In the genomic region with DNA sequence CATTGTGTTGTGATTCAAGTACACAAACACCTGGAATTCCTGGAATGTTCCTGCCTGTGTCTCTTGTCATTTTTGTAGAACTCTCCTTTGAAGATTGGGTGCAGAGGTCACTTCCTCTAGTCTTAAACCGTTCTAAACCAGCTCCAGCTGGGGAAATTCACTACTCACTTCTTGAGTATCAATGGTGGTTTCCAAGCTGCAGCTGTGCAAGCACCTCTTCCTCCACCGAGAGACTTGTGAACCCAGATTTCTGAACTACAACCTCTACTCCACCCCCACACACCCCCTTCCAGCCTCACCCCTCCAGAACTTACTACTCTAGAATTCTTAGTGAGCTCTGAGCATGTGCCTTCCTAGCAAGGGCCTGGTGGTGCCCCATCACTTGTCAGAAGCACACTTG, we compare ENCODE assay signal across 20 mouse cellular contexts.
DNase-seq lines count a peak whose midpoint lies in the region; ATAC-seq and TF ChIP-seq lines count a peak whose summit lies in the region.
"Had no signal": no experiment of that assay in that cellular context is flagged by ENCODE, and none has a peak within 500 bp of the region (broad histone marks: within the 10 kb centered on the region; RNA-seq: fewer than 3 reads in every experiment).

No protein-coding gene starts in this region.

- no peak overlapping the region for H3K4me3 ChIP-seq in thymus, adult 2 months (ENCODE audit: control insufficient read depth, insufficient read depth, low read length)
- H3K4me3 ChIP-seq in midbrain, embryonic 16.5 days (ENCODE audit: low read depth, low read length): no peak overlapping the region
- no peak overlapping the region for H3K4me3 ChIP-seq in cerebellum, adult 2 months (replicated peaks; ENCODE audit: insufficient read depth, low read depth, low read length)
- H3K4me3 ChIP-seq: embryonic facial prominence, embryonic 13.5 days; forebrain, embryonic 10.5 days; lung, embryonic 15.5 days; neural tube, embryonic 15.5 days had no signal

- no peaks in the 10 kb centered on the region for H3K36me3 ChIP-seq in thymus, adult 2 months (ENCODE audit: control insufficient read depth, insufficient read depth, low read length)
- H3K36me3 ChIP-seq in midbrain, embryonic 16.5 days (ENCODE audit: control insufficient read depth, insufficient read depth, low read length): no peaks in the 10 kb centered on the region
- H3K36me3 ChIP-seq: embryonic facial prominence, embryonic 13.5 days; forebrain, embryonic 10.5 days; G1E; lung, embryonic 15.5 days; neural tube, embryonic 15.5 days had no signal

- no peak for TF ChIP-seq POLR2A in thymus, adult 2 months (IDR thresholded peaks at IDR 0.05; ENCODE audit: control insufficient read depth, extremely low read depth, insufficient read depth, low read length, poor library complexity)
- TF ChIP-seq POLR2A in cerebellum, adult 2 months (IDR thresholded peaks at IDR 0.05; ENCODE audit: borderline replicate concordance, insufficient read depth, low read length): no peak

- H3K4me2 ChIP-seq in midbrain, embryonic 16.5 days (ENCODE audit: low read length): no peak overlapping the region
- H3K4me2 ChIP-seq: embryonic facial prominence, embryonic 13.5 days; heart, embryonic 11.5 days; liver, embryonic 11.5 days; lung, embryonic 15.5 days; neural tube, embryonic 15.5 days had no signal

- no peak overlapping the region; the same call in none of the 2 replicates for H3K27ac ChIP-seq in thymus, adult 2 months (ENCODE audit: control insufficient read depth, insufficient read depth, low read length)
- no peak overlapping the region for H3K27ac ChIP-seq in midbrain, embryonic 16.5 days (ENCODE audit: low read length)
- H3K27ac ChIP-seq in cerebellum, adult 2 months (ENCODE audit: insufficient read depth, low read length): no peak overlapping the region
- H3K27ac ChIP-seq: embryonic facial prominence, embryonic 13.5 days; forebrain, embryonic 10.5 days; lung, embryonic 15.5 days; neural tube, embryonic 15.5 days had no signal

- TF ChIP-seq CTCF in thymus, adult 2 months (IDR thresholded peaks at IDR 0.05; ENCODE audit: borderline replicate concordance, control insufficient read depth, extremely low read depth, insufficient read depth, low read length, poor library complexity): no peak
- no peak for TF ChIP-seq CTCF in cerebellum, adult 2 months (IDR thresholded peaks at IDR 0.05; ENCODE audit: borderline replicate concordance, insufficient read depth, low read depth, low read length)

- H3K4me1 ChIP-seq in thymus, adult 2 months (replicated peaks; ENCODE audit: control insufficient read depth, insufficient read depth, low read length): peaks cover 10% of the 10 kb centered on the region
- H3K4me1 ChIP-seq in midbrain, embryonic 16.5 days (ENCODE audit: control insufficient read depth, insufficient read depth, low read length): 0 out of 2 replicates have a peak, but pooled peaks cover 2% of the 10 kb centered on the region
- no peaks in the 10 kb centered on the region for H3K4me1 ChIP-seq in cerebellum, adult 2 months (ENCODE audit: control insufficient read depth, insufficient read depth, low read length)
- H3K4me1 ChIP-seq: lung, embryonic 15.5 days had no signal

- 3% methylated on average over 2 of the region's 2 CpGs for WGBS in thymus, adult 2 months
- WGBS in midbrain, embryonic 16.5 days: 64% methylated on average over 2 of the region's 2 CpGs
- 73% methylated on average over 2 of the region's 2 CpGs for WGBS in cerebellum, adult 2 months

- H3K9ac ChIP-seq in midbrain, embryonic 16.5 days (ENCODE audit: low read depth, low read length): no peak overlapping the region
- H3K9ac ChIP-seq: embryonic facial prominence, embryonic 13.5 days; lung, embryonic 15.5 days; neural tube, embryonic 15.5 days had no signal

- H3K9me3 ChIP-seq in midbrain, embryonic 16.5 days (replicated peaks; ENCODE audit: control insufficient read depth, low read length, poor library complexity, severe bottlenecking): no peaks in the 10 kb centered on the region
- H3K9me3 ChIP-seq: embryonic facial prominence, embryonic 13.5 days; forebrain, embryonic 10.5 days; G1E; lung, embryonic 15.5 days; neural tube, embryonic 15.5 days had no signal

- intact Hi-C loops in heart, postnatal 25 days (cut with DNase I): no loop called here

- DNase-seq in A20 (ENCODE audit: low read depth, low spot score): peak; percentile 75
- peak; percentile 59 for DNase-seq in CD4-positive, CD25-positive, alpha-beta regulatory T cell, adult 2 months (ENCODE audit: low read depth, low spot score)
- peak; percentile 31 for DNase-seq in embryo, embryonic 11 days
- DNase-seq in thymus, adult 2 months: peak; percentile 45
- no peak for DNase-seq in heart, postnatal 25 days (ENCODE audit: low spot score)
- no peak for DNase-seq in urinary bladder, postnatal 25 days (ENCODE audit: low spot score)
- DNase-seq in cerebellum, adult 2 months: no peak
- DNase-seq: adrenal gland, postnatal 14 days; cerebellum, adult 9-11 months; gastrocnemius, postnatal 25 days; heart, postnatal 36 days had no signal

- ATAC-seq in midbrain, embryonic 16.5 days: no peak
- ATAC-seq: hindbrain, embryonic 16.5 days had no signal

- H3K27me3 ChIP-seq in thymus, adult 2 months (ENCODE audit: control insufficient read depth, insufficient read depth, low read length): no peaks in the 10 kb centered on the region
- no peaks in the 10 kb centered on the region for H3K27me3 ChIP-seq in midbrain, embryonic 16.5 days (ENCODE audit: control insufficient read depth, insufficient read depth, low read depth, low read length)
- H3K27me3 ChIP-seq in cerebellum, adult 2 months (ENCODE audit: control insufficient read depth, insufficient read depth, low read length): no peaks in the 10 kb centered on the region
- H3K27me3 ChIP-seq: embryonic facial prominence, embryonic 13.5 days; lung, embryonic 15.5 days; neural tube, embryonic 15.5 days had no signal

Comparison
In these comparisons a context has a peak if more than half of its experiments do, and no peak if none do; other contexts are left out.
1. DNase-seq: peak in A20 (single experiment), CD4-positive, CD25-positive, alpha-beta regulatory T cell, adult 2 months (single experiment), embryo, embryonic 11 days (single experiment) and thymus, adult 2 months (single experiment); none in heart, postnatal 25 days (single experiment), urinary bladder, postnatal 25 days (single experiment) and cerebellum, adult 2 months (0 of 2).